Mouse (Mus musculus): ENCODE data around the gene Tssk1. TPM values are rescaled to one million over a fixed set of nuclear protein-coding genes. Genes with fewer than 3 reads are reported as not detected.

The Tssk1 gene
- total and polyA plus RNA-seq, 3 experiments: 0.04 to 0.36 TPM; not detected in 1

GRCm38 (mm10) chr16:17848928-17849327 lies 45.1 kb upstream of the Tssk1 start:
- Histone ChIP-seq H3K9ac (ENCODE audit: control insufficient read depth, low read depth, low read length, poor library complexity, severe bottlenecking) (no peak overlapping the region), H3K4me1 (ENCODE audit: control insufficient read depth in 1 of 2, insufficient read depth in 2 of 2, low read length in 2 of 2) (peaks cover 2 to 6% of the 10 kb centered on the region in 2 experiments; a peak in 3 of 4 replicates), H3K36me3 (ENCODE audit: control insufficient read depth in 1 of 2, insufficient read depth in 2 of 2, low read length in 2 of 2) (peaks cover 6 to 8% of the 10 kb centered on the region in 2 experiments), H3K9me3 (replicated peaks; ENCODE audit: insufficient read depth, low read length) (no peaks in the 10 kb centered on the region), H3K27me3 (ENCODE audit: control insufficient read depth in 1 of 2, insufficient read depth in 2 of 2, low read length in 2 of 2) (no peaks in the 10 kb centered on the region), H3K27ac (ENCODE audit: control insufficient read depth, low read depth, low read length) (no peak overlapping the region), H3K4me3 (ENCODE audit: control insufficient read depth in 1 of 2, insufficient read depth in 1 of 2, low read depth in 2 of 2, low read length in 2 of 2) (no peak overlapping the region), H3K79me2 (ENCODE audit: control insufficient read depth, insufficient read depth, low read length, poor library complexity) (no peaks in the 10 kb centered on the region)
- 0 out of 2 replicates have a peak, but pooled peaks have one; percentile 29 for TF ChIP-seq ZC3H11A (IDR thresholded peaks at IDR 0.05; ENCODE audit: low read depth, low read length)
- peak; percentile 64 for TF ChIP-seq GATA1 (IDR thresholded peaks at IDR 0.05; ENCODE audit: low read depth, low read length)
- peak; percentile 67 for TF ChIP-seq RAD21 (IDR thresholded peaks at IDR 0.05; ENCODE audit: low read depth, low read length)
- TF ChIP-seq USF1 (IDR thresholded peaks at IDR 0.05; ENCODE audit: low read depth, low read length): no peak
- TF ChIP-seq ELF1 (IDR thresholded peaks at IDR 0.05; ENCODE audit: low read depth, low read length): no peak
- TF ChIP-seq SMC3 (IDR thresholded peaks at IDR 0.05; ENCODE audit: low read depth, low read length): peak; percentile 60
- peak; percentile 63 to 92 (median 81) for TF ChIP-seq CTCF (IDR thresholded peaks at IDR 0.05 in 2 of 3, conservative IDR thresholded peaks at IDR 0.05 in 1 of 3; ENCODE audit: control insufficient read depth in 1 of 3, insufficient read depth in 1 of 3, low read depth in 2 of 3, low read length in 3 of 3, poor library complexity in 1 of 3, severe bottlenecking in 1 of 3)
- no peak for TF ChIP-seq CHD2 (IDR thresholded peaks at IDR 0.05; ENCODE audit: low read length)
- TF ChIP-seq ETS1 (IDR thresholded peaks at IDR 0.05; ENCODE audit: low read depth, low read length): no peak
- TF ChIP-seq POLR2AphosphoS2 (IDR thresholded peaks at IDR 0.05; ENCODE audit: low read length): no peak
- TF ChIP-seq RCOR1 (IDR thresholded peaks at IDR 0.05; ENCODE audit: low read depth, low read length): no peak
- peak; percentile 76 for DNase-seq (ENCODE audit: low read depth, low spot score)

- TF ChIP-seq SIN3A (IDR thresholded peaks at IDR 0.05; ENCODE audit: low read length): no peak
- no peak for TF ChIP-seq POLR2A (IDR thresholded peaks at IDR 0.05; ENCODE audit: control insufficient read depth in 1 of 2, insufficient read depth in 1 of 2, low read depth in 1 of 2, low read length in 2 of 2, poor library complexity in 1 of 2)
- no peak for TF ChIP-seq GATA1 (IDR thresholded peaks at IDR 0.05; ENCODE audit: low read depth, low read length)
- TF ChIP-seq BHLHE40 (IDR thresholded peaks at IDR 0.05; ENCODE audit: borderline replicate concordance, low read depth, low read length): no peak
- no peak for TF ChIP-seq UBTF (IDR thresholded peaks at IDR 0.05; ENCODE audit: borderline replicate concordance, insufficient read depth, low read depth, low read length)
- no peak for TF ChIP-seq JUND (IDR thresholded peaks at IDR 0.05; ENCODE audit: low read depth, low read length)
- no peak for TF ChIP-seq MAX (IDR thresholded peaks at IDR 0.05; ENCODE audit: low read length)
- no peak for TF ChIP-seq HCFC1 (IDR thresholded peaks at IDR 0.05; ENCODE audit: low read depth, low read length)
- no peak for TF ChIP-seq NRF1 (IDR thresholded peaks at IDR 0.05; ENCODE audit: insufficient read depth, low read depth, low read length, poor library complexity, severe bottlenecking)
- no peak for TF ChIP-seq CHD1 (IDR thresholded peaks at IDR 0.05; ENCODE audit: low read depth, low read length)
- TF ChIP-seq CHD2 (IDR thresholded peaks at IDR 0.05; ENCODE audit: low read length): no peak
- TF ChIP-seq RAD21 (IDR thresholded peaks at IDR 0.05; ENCODE audit: low read depth, low read length): no peak
- no peak overlapping the region for H3K4me3 ChIP-seq (ENCODE audit: control insufficient read depth in 1 of 2, insufficient read depth in 1 of 2, low read depth in 2 of 2, low read length in 2 of 2)
- peaks cover 2 to 6% of the 10 kb centered on the region in 2 experiments; a peak in 3 of 4 replicates for H3K4me1 ChIP-seq (ENCODE audit: control insufficient read depth in 1 of 2, insufficient read depth in 2 of 2, low read length in 2 of 2)
- H3K36me3 ChIP-seq (ENCODE audit: control insufficient read depth in 1 of 2, insufficient read depth in 2 of 2, low read length in 2 of 2): peaks cover 8 to 9% of the 10 kb centered on the region in 2 experiments
- no peak overlapping the region for H3K9ac ChIP-seq (ENCODE audit: control insufficient read depth, low read depth, low read length, poor library complexity, severe bottlenecking)
- no peaks in the 10 kb centered on the region for H3K27me3 ChIP-seq (ENCODE audit: control insufficient read depth in 1 of 2, insufficient read depth in 2 of 2, low read length in 2 of 2)
- no peaks in the 10 kb centered on the region for H3K79me2 ChIP-seq (ENCODE audit: control insufficient read depth, insufficient read depth, low read length, poor library complexity)
- no peaks in the 10 kb centered on the region for H3K9me3 ChIP-seq (replicated peaks; ENCODE audit: insufficient read depth, low read length)
- no peak overlapping the region for H3K27ac ChIP-seq (ENCODE audit: control insufficient read depth, low read depth, low read length)
- DNase-seq (ENCODE audit: low read depth, low spot score): no peak
These were observed 44.5 kb upstream of the Tssk1 start for GRCm38 (mm10) chr16:17849486-17849885.

All from MEL (cell line).